Mouse (Mus musculus) small intestine, adult 2 months (tissue): ENCODE measurements around the gene Lrp5.

ENCODE experiments used
- CTCF ChIP-seq: fragments of 200-500 bp; IDR thresholded peaks from 2 replicates; pipeline ENCODE4 v1.5.1; 2012; ENCODE audit warnings: low read depth, mild to moderate bottlenecking, control low read depth, inconsistent platforms, low read length, moderate library complexity, mixed read lengths; ENCODE audit not compliant: insufficient replicate concordance, insufficient read length; ENCODE audit errors: extremely low read depth
- POLR2A ChIP-seq: fragments of 200-500 bp; IDR thresholded peaks from 2 replicates; pipeline ENCODE4 v1.6.1; 2012; ENCODE audit warnings: low read depth, mild to moderate bottlenecking, control low read depth, inconsistent platforms, low read length, moderate library complexity

- TF ChIP-seq CTCF (no peak), POLR2A (no peak)
Measured at GRCm38 (mm10) chr19:3630486-3630885, 55.9 kb downstream of the Lrp5 start.
